Mouse (Mus musculus): ENCODE data around the gene Gins1.

DNA sequence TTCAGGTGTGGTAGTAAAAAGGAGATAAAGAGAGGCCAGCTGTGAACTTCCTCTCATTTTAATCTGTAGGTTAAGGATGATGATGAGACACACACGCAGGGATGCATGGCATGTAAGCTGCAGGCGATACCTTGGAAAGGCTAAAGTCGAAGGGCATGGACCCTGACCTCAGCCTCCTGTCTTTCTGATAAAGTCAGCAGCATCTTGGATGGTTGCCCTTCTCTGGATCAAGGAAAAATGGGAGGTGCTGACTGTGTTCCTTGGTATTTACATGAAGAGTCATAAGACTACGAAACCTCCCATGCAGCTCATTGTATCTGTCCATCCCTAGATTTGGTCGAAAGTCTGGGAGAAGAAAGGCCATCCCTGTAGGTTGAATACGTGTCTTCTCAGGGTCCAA, 4.9 kb upstream of the Gins1 start:
- TF ChIP-seq TCF3 (IDR thresholded peaks at IDR 0.05; ENCODE audit: insufficient read length, low read depth) (no peak), E2F4 (IDR thresholded peaks at IDR 0.05; ENCODE audit: insufficient read depth) (no peak), MAX (IDR thresholded peaks at IDR 0.05; ENCODE audit: low read depth) (no peak), POLR2AphosphoS2 (IDR thresholded peaks at IDR 0.05; ENCODE audit: insufficient read length, low read depth) (no peak), POLR2A (IDR thresholded peaks at IDR 0.05; ENCODE audit: insufficient read length, low read depth) (no peak), USF1 (IDR thresholded peaks at IDR 0.05; ENCODE audit: low read depth) (no peak), MYOD1 (IDR thresholded peaks at IDR 0.05; ENCODE audit: control insufficient read depth in 1 of 3, insufficient read length in 2 of 3, low read depth in 2 of 3) (no peak), SRF (IDR thresholded peaks at IDR 0.05; ENCODE audit: control insufficient read depth, insufficient read length, low read depth) (no peak)

All from myocyte (in vitro differentiated cells).